Comparison of ENCODE assay signal across 8 mouse cellular contexts in genomic region chr7:89841670-89842403, GRCm38 (mm10).
A peak's percentile ranks its signal among the peaks of the same experiment; 100 is the strongest.
DNase-seq lines count a peak whose midpoint lies in the region; ATAC-seq and TF ChIP-seq lines count a peak whose summit lies in the region.

No protein-coding gene starts in this region.

- no peak overlapping the region for H3K4me3 ChIP-seq in left cerebral cortex, adult 2 months

- peak; percentile 56 for ATAC-seq in inflammation-experienced regulatory T-cells, adult 6 months
- ATAC-seq in erythroblast, adult 5-6 weeks (replicated peaks; ENCODE audit: low FRiP score, poor library complexity, severe bottlenecking), result no peak

- DNase-seq in adipocyte (ENCODE audit: low spot score), result peak; percentile 90
- peak; percentile 65 to 90 for DNase-seq in cerebellum, postnatal 4 days (ENCODE audit: low spot score in 2 of 2)
- DNase-seq in gastrocnemius, postnatal 10 days, result peak; percentile 84
- DNase-seq in left cerebral cortex, adult 2 months (ENCODE audit: extremely low spot score in 1 of 2, low spot score in 2 of 2), result peak; percentile 84 to 87
- peak; percentile 92 for DNase-seq in mesoderm, embryonic 11.5 days (ENCODE audit: low read depth, low spot score)
- peak; percentile 78 to 80 for DNase-seq in right cerebral cortex, postnatal 36 days (ENCODE audit: low spot score in 2 of 2)

- intact Hi-C loops in left cerebral cortex, adult 2 months (cut with DNase I), result loop anchor here (1.0 kb wide), 2 partner anchors 342 to 365 kb away; no protein-coding TSS in a partner anchor

- peak; percentile 91 for TF ChIP-seq CTCF in left cerebral cortex, adult 2 months (IDR thresholded peaks at IDR 0.05)

- no peak overlapping the region for H3K27ac ChIP-seq in left cerebral cortex, adult 2 months
